Mouse (Mus musculus) right cerebral cortex, postnatal 36 days (tissue): Measurements from ENCODE around the gene Gipc1.

Source experiments
- DNase-seq, 2 experiments: peaks; one replicate each; pipeline ENCODE4 v3.0.0; 2022; ENCODE audit warnings: low spot score in 2 of 2, mixed read lengths in 1 of 2

Gene Gipc1

DNA sequence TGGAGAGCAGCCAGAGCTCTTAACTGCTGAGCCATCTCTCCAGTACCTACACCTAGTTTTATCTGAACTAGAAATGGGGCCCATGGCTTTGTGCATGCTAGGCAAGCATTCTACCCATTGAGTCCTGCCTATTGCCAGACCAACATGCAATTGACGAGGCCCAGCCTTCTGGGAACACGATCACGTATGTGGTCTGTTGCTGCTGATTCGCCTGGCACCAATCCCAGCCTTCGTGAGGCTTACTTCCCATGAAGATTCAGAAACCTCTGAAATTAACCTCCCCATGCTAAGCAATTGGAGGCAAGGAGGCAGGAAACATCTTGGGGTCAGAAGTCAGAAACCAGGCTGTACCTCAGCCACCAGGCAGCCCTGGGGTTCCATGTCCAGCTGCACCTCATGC is 28.1 kb downstream of the Gipc1 start:
- DNase-seq = no peak

- DNase-seq = no peak
Observed at GRCm38 (mm10) chr8:83681099-83681498, 28.6 kb downstream of the Gipc1 start.

DNA sequence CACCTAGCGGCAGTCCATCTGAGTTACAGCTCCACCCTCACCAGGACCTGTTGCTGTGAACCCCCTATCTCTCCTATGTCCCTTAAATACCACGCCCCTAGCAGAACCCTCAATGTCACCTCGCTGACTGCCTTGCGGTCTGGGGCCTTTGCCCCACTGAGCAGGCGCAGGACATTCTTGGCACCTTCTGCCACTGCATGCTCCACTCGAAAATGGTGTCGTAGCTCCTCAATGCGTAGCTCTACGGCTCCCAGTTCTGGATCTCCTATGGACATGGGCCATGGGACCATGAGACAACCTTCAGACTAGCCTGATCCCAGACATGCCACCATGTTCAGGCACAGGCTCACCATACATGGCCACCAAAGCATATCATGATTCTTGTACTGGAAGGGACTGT is 32.0 kb downstream of the Gipc1 start:
- no peak for DNase-seq

GRCm38 (mm10) chr8:83689264-83689663 is 36.8 kb downstream of the Gipc1 start:
- DNase-seq = no peak

GRCm38 (mm10) chr8:83693609-83694236 is 41.2 kb downstream of the Gipc1 start:
- no peak for DNase-seq

DNA sequence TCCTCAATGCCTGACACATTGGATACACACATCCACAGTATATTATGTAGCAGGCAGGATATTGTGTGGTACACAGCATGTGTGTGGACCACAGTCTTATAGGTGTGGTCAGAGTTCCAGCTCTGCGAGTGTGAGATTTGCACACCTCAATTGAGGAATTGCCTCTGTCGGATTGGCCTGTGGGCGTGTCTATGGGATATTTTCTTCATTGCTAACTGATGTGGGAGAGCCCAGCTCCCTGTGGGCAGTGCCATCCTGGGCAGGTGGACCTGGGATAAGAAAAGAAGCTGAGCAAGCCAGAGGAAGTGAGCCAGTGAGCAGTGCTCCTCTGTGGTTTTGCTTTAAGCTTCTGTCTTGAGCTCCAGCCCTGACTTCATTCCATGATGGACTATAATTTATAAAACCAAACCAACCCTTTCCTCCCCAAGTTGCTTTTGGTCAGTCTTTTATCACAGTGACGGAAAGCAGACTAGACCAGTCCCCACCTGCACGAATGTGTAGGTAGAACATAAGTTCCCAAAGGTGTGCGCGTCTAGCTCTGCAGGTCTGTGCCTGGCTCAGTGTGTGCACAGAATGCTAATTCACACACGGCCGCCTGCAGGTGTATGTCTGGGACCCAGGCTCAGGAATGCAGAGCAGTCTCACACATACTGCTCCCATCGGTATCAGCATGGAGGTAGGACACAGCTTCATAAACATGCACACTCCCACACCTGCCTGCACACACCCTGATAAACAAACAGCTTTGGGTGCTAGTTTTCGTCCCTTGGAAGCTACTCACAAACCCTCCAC is 42.1 kb downstream of the Gipc1 start:
- DNase-seq = no peak

- DNase-seq = no peak
Observed at GRCm38 (mm10) chr8:83695351-83696106, 43.1 kb downstream of the Gipc1 start.

DNA sequence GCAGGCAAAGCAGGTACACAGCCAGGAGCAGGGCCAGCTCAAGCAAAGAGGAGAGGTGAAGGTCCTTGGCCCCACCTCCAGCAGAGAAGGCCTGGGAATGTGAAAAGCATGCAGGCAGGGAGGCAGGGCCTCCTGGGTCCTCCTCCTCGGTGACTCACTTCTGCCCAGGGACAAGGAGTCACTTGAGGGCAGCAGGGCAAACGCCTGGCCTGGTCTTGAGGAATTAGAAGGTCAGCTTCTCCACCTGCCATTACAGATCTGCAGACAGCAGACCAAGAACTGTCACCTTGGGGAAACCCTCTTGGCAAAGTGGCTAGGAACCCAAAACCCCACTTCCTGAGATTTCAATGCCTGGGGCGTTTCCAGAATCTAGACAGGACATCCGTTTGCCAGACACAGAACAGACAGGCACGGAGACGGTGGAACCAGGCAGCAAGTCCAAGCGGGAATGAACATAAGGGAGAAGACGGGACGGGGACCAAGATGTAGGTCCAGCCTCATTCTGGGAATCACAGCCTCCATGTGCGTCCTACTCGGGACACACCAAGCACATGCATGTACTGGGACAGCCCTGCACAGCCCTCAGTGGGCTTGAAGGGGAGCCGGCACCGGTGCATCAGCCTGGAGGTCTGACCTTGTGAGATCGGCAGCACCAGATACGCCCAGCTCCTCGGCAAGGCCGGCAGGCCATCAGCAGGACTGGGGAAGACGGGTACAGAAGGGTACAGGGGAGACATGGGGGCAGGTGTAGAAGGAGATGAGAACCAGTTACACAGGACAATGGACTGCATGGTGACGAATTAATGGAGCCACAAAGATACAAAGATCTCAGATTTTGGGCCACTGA is 45.1 kb downstream of the Gipc1 start:
- no peak for DNase-seq

DNA sequence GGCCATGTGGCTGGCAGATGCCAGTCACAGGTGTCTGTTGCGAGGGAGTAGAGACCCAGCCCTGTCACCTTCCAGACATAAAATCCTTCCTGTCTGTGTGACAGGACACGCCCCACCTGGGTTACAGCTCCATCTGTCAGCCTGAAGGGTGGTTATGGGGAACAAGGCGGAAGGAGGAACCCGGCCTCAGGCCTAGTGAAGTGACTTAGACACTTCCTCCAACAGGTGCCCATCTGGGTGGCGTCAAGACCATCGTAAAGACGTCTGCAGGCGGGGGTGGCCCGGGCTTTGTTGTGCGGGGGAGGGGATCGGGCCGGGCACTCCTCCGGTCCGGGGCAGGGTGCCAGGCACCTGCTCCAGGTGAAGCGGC is 45.8 kb downstream of the Gipc1 start:
- no peak for DNase-seq

GRCm38 (mm10) chr8:83698661-83699453 is 46.4 kb downstream of the Gipc1 start, which contains the start of gene Pkn1:
TSS of gene Pkn1 (minus strand) at chr8:83699179.
- DNase-seq = no peak

GRCm38 (mm10) chr8:83699566-83699965 is 47.1 kb downstream of the Gipc1 start:
- no peak for DNase-seq

DNA sequence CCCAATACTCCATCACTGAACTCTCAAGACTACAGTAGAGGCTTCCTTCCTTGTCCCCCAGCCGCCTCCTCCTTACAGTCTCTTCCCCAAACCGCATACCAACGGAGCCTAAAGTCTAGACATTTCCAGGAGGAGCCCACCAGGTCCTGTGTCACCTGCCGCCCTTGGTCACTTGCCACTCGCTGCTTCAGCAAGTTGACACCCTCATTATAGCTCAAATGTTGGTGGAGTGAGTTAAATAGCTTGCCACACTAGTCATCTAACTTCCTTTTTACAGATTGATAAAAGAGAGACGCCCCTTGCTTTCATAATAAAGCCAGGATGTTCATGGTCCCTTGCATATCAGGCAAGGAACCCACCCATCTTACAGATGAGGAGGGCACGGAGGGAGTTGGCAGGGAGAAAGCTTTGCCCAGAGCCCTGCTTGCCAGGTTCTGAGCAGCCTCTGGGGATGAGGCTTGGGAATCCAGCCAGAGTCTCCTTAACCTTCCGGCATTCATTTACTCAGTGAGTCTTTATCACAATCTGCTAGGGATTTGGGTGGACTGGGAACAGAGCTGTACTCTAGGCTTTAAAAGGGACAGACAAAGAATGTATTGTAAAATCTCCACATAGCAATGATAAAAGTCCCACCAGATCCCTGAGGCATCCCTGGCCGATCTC is 48.1 kb downstream of the Gipc1 start:
- DNase-seq = no peak

- DNase-seq = no peak
Observed at GRCm38 (mm10) chr8:83703426-83703825, 50.9 kb downstream of the Gipc1 start.

- DNase-seq = no peak
Observed at GRCm38 (mm10) chr8:83706411-83706810, 53.9 kb downstream of the Gipc1 start.

DNA sequence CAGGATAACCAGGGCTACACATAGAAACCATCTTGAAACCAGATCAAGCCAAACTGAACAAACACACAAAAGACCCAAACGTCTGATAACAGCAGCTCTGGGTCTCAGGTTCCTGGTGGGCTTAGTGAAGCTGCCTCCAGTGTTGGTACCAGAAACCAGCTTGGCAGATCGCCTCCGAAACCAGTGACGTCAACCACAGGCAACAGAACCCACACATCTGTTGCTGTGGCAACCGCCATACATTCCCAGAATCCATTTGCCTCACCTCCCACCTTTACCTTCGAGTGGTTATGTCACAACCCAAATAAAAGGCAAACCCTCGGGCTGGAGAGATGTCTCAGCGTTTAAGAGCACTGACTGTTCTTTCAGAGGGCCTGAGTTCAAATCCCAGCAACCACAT is 55.1 kb downstream of the Gipc1 start:
- peak in 1 of 2 experiments; percentile 56 for DNase-seq
